Mouse (Mus musculus) macrophage (primary cell): ENCODE results near the gene Olfr549. TPM values are rescaled to one million over a fixed set of nuclear protein-coding genes. Genes with fewer than 3 reads are reported as not detected.

Source experiments
- H3K27ac ChIP-seq: fragments of 350-480 bp; formaldehyde crosslinking; 2 replicates; pipeline ENCODE4 v1.9.0; 2021
- H3K36me3 ChIP-seq: fragments of 350-480 bp; formaldehyde crosslinking; 2 replicates; pipeline ENCODE4 v1.9.0; 2021; ENCODE audit errors: inconsistent target
- H3K4me3 ChIP-seq: fragments of 350-480 bp; formaldehyde crosslinking; 2 replicates; pipeline ENCODE4 v1.9.0; 2021; ENCODE audit errors: inconsistent target
- H3K79me2 ChIP-seq: fragments of 350-480 bp; formaldehyde crosslinking; 2 replicates; pipeline ENCODE4 v1.9.0; 2021; ENCODE audit errors: inconsistent target
- WGBS: methylation state at CpG from one replicate; pipeline ENCODE4 v1.1.7; 2026; ENCODE audit warnings: inconsistent platforms; ENCODE audit not compliant: missing documents; 5-methylcytosine and 5-hydroxymethylcytosine counted together
- polyA plus RNA-seq: library from polyadenylated mRNA; stranded (reverse); fragments of 250-400 nt; gene quantifications from 3 replicates; pipeline ENCODE4 v1.2.4, GENCODE M21; 2018; ENCODE audit warnings: inconsistent platforms

Gene Olfr549
- polyA plus RNA-seq, 1 experiment from 2014 or later = not detected

GRCm38 (mm10) chr7:102553279-102553678, 3.6 kb downstream of the Olfr549 start:
- Histone ChIP-seq H3K79me2 (no peaks in the 10 kb centered on the region), H3K4me3 (no peak overlapping the region), H3K27ac (no peak overlapping the region), H3K36me3 (no peaks in the 10 kb centered on the region)
- 53% methylated on average over 3 of the region's 3 CpGs for WGBS

- Histone ChIP-seq H3K4me3 (peak within 1 kb of the TSS; percentile 94), H3K36me3 (peaks cover 38% of the 10 kb centered on the region), H3K27ac (peak within 1 kb of the TSS; percentile 86), H3K79me2 (peaks cover 20% of the 10 kb centered on the region)
- 6% methylated on average over 10 of the region's 10 CpGs for WGBS
Measured at GRCm38 (mm10) chr7:102564999-102565997, 15.6 kb downstream of the Olfr549 start, which contains the start of gene Trim21. TSS of gene Trim21 (minus strand) at chr7:102565486.

GRCm38 (mm10) chr7:102566219-102566618, 16.5 kb downstream of the Olfr549 start:
- no peak overlapping the region for H3K27ac ChIP-seq
- 78% methylated on average over 4 of the region's 4 CpGs for WGBS

GRCm38 (mm10) chr7:102571142-102571541, 21.5 kb downstream of the Olfr549 start, which contains the start of gene Olfr550:
TSS of gene Olfr550 (plus strand) at chr7:102571442.
- no peaks in the 10 kb centered on the region for H3K79me2 ChIP-seq
- WGBS = 97% methylated on average over 8 of the region's 8 CpGs
- no peak within 1 kb of the TSS for H3K27ac ChIP-seq
- no peaks in the 10 kb centered on the region for H3K36me3 ChIP-seq
- H3K4me3 ChIP-seq = no peak within 1 kb of the TSS

More at GRCm38 (mm10) chr7:102566219-102566618, 16.5 kb downstream of the Olfr549 start:
- Histone ChIP-seq H3K4me3 (no peak overlapping the region), H3K36me3 (peaks cover 29% of the 10 kb centered on the region), H3K79me2 (peaks cover 20% of the 10 kb centered on the region)

- Histone ChIP-seq H3K27ac (no peak overlapping the region), H3K36me3 (no peaks in the 10 kb centered on the region), H3K79me2 (no peaks in the 10 kb centered on the region), H3K4me3 (no peak overlapping the region)
- WGBS = 97% methylated on average over 3 of the region's 3 CpGs
Measured at GRCm38 (mm10) chr7:102573174-102573830, 23.6 kb downstream of the Olfr549 start.

GRCm38 (mm10) chr7:102575998-102576397, 26.3 kb downstream of the Olfr549 start:
- H3K27ac ChIP-seq = no peak overlapping the region
- H3K36me3 ChIP-seq = no peaks in the 10 kb centered on the region
- H3K4me3 ChIP-seq = no peak overlapping the region
- WGBS = 36% methylated on average over 6 of the region's 6 CpGs
- no peaks in the 10 kb centered on the region for H3K79me2 ChIP-seq

- WGBS = 96% methylated on average over 3 of the region's 3 CpGs
- H3K79me2 ChIP-seq = no peaks in the 10 kb centered on the region
- no peak within 1 kb of the TSS for H3K27ac ChIP-seq
- no peak within 1 kb of the TSS for H3K4me3 ChIP-seq
- no peaks in the 10 kb centered on the region for H3K36me3 ChIP-seq
Measured at GRCm38 (mm10) chr7:102591786-102592185, 42.1 kb downstream of the Olfr549 start, which contains the start of gene Olfr551. TSS of gene Olfr551 (minus strand) at chr7:102591886.

- no peaks in the 10 kb centered on the region for H3K36me3 ChIP-seq
- 0% methylated on average over 1 of the region's 1 CpGs for WGBS
- H3K79me2 ChIP-seq = no peaks in the 10 kb centered on the region
- no peak within 1 kb of the TSS for H3K4me3 ChIP-seq
- H3K27ac ChIP-seq = peak within 1 kb of the TSS; percentile 36
Measured at GRCm38 (mm10) chr7:102597378-102598031, 47.8 kb downstream of the Olfr549 start, which contains the start of gene Olfr552. TSS of gene Olfr552 (plus strand) at chr7:102597770.

Other genes starting within 250 kb of the Olfr549 start
- 17.3 to 71.9 TPM (median 64.3 TPM) in 3 replicates for gene Rrm1, start 108.2 kb upstream of the Olfr549 start, polyA plus RNA-seq
- gene Olfr543, start 68.2 kb upstream of the Olfr549 start, polyA plus RNA-seq = not detected in 3 replicates
- not detected in 3 replicates for gene Olfr544, start 61.6 kb upstream of the Olfr549 start, polyA plus RNA-seq
- not detected in 3 replicates for gene Olfr545, start 50.3 kb upstream of the Olfr549 start, polyA plus RNA-seq
- not detected in 3 replicates for gene Olfr547, start 15.1 kb upstream of the Olfr549 start, polyA plus RNA-seq
- not detected in 3 replicates for gene Olfr548-ps1, start 9.0 kb upstream of the Olfr549 start, polyA plus RNA-seq
- gene Trim21, start 15.6 kb downstream of the Olfr549 start, polyA plus RNA-seq = 31.3 to 44.4 TPM (median 44.4 TPM) in 3 replicates
- gene Olfr550, start 21.6 kb downstream of the Olfr549 start, polyA plus RNA-seq = not detected in 3 replicates
- not detected in 3 replicates for gene Olfr551, start 42.0 kb downstream of the Olfr549 start, polyA plus RNA-seq
- gene Olfr552, start 47.9 kb downstream of the Olfr549 start, polyA plus RNA-seq = not detected in 3 replicates
- gene Olfr553, start 68.3 kb downstream of the Olfr549 start, polyA plus RNA-seq = not detected in 3 replicates
- not detected in 3 replicates for gene Olfr554, start 88.6 kb downstream of the Olfr549 start, polyA plus RNA-seq
- not detected in 3 replicates for gene Olfr555, start 109.0 kb downstream of the Olfr549 start, polyA plus RNA-seq
- not detected in 3 replicates for gene Olfr556, start 115.0 kb downstream of the Olfr549 start, polyA plus RNA-seq
- 2.3 to 3.3 TPM (median 2.8 TPM) in 3 replicates for gene Trim68, start 137.5 kb downstream of the Olfr549 start, polyA plus RNA-seq
- not detected in 3 replicates for gene Olfr557, start 146.0 kb downstream of the Olfr549 start, polyA plus RNA-seq
- gene Olfr558, start 152.3 kb downstream of the Olfr549 start, polyA plus RNA-seq = not detected in 3 replicates
- gene Olfr33, start 169.2 kb downstream of the Olfr549 start, polyA plus RNA-seq = not detected in 3 replicates
- gene Olfr559, start 177.6 kb downstream of the Olfr549 start, polyA plus RNA-seq = not detected in 3 replicates
- gene Olfr560, start 209.5 kb downstream of the Olfr549 start, polyA plus RNA-seq = not detected in 3 replicates
- not detected in 3 replicates for gene Olfr78, start 209.6 kb downstream of the Olfr549 start, polyA plus RNA-seq
- not detected in 3 replicates for gene Olfr561, start 221.4 kb downstream of the Olfr549 start, polyA plus RNA-seq